Mouse (Mus musculus) neural tube, embryonic 15.5 days (tissue): ENCODE measurements around the gene Mybl2. TPM values are rescaled to one million over a fixed set of nuclear protein-coding genes. Genes with fewer than 3 reads are reported as not detected.

Source experiments
- ATAC-seq: fragments of 200-750 bp; cut with Nextera tagmentation; 2 replicates; pipeline ENCODE4 v1.8.0; 2017; ENCODE audit warnings: mild to moderate bottlenecking, moderate TSS enrichment, moderate library complexity; ENCODE audit not compliant: low FRiP score
- H3K27ac ChIP-seq: fragments of 300-500 bp; sonication (generic); replicated peaks from 2 replicates; pipeline ENCODE4 v1.5.1; 2015; ENCODE audit warnings: mild to moderate bottlenecking, inconsistent platforms
- H3K27me3 ChIP-seq: fragments of 300-500 bp; sonication (generic); replicated peaks from 2 replicates; pipeline ENCODE4 v1.6.1; 2015; ENCODE audit warnings: inconsistent platforms
- H3K36me3 ChIP-seq: fragments of 300-500 bp; sonication (generic); 2 replicates; pipeline ENCODE4 v1.6.1; 2015; ENCODE audit warnings: inconsistent platforms
- H3K4me1 ChIP-seq: fragments of 300-500 bp; sonication (generic); 2 replicates; pipeline ENCODE4 v1.6.1; 2015; ENCODE audit warnings: inconsistent platforms
- H3K4me2 ChIP-seq: fragments of 300-500 bp; sonication (generic); 2 replicates; pipeline ENCODE4 v1.6.1; 2015; ENCODE audit warnings: inconsistent platforms, mild to moderate bottlenecking, moderate library complexity
- H3K4me3 ChIP-seq: fragments of 300-500 bp; sonication (generic); replicated peaks from 2 replicates; pipeline ENCODE4 v1.5.1; 2015; ENCODE audit warnings: mild to moderate bottlenecking, inconsistent platforms
- H3K9ac ChIP-seq: fragments of 300-500 bp; sonication (generic); replicated peaks from 2 replicates; pipeline ENCODE4 v1.6.1; 2015; ENCODE audit warnings: mild to moderate bottlenecking, inconsistent platforms
- H3K9me3 ChIP-seq: fragments of 300-500 bp; sonication (generic); replicated peaks from 2 replicates; pipeline ENCODE4 v1.6.1; 2016; ENCODE audit warnings: inconsistent platforms
- WGBS: fragments of 180-500 bp; shearing (Covaris S2); methylation state at CpG from one replicate; pipeline ENCODE4 v1.1.7; 2015; ENCODE audit warnings: mixed read lengths; 5-methylcytosine and 5-hydroxymethylcytosine counted together
- polyA plus RNA-seq: library from polyadenylated mRNA; unstranded; fragments of >200 nt; fragmentation: Nextera tagmentation; extraction: Ambion mirVana; gene quantifications from 2 replicates; pipeline ENCODE4 v1.2.1, GENCODE M21; 2015

The Mybl2 gene
- polyA plus RNA-seq, 1 experiment from 2014 or later: 2.8 TPM

DNA sequence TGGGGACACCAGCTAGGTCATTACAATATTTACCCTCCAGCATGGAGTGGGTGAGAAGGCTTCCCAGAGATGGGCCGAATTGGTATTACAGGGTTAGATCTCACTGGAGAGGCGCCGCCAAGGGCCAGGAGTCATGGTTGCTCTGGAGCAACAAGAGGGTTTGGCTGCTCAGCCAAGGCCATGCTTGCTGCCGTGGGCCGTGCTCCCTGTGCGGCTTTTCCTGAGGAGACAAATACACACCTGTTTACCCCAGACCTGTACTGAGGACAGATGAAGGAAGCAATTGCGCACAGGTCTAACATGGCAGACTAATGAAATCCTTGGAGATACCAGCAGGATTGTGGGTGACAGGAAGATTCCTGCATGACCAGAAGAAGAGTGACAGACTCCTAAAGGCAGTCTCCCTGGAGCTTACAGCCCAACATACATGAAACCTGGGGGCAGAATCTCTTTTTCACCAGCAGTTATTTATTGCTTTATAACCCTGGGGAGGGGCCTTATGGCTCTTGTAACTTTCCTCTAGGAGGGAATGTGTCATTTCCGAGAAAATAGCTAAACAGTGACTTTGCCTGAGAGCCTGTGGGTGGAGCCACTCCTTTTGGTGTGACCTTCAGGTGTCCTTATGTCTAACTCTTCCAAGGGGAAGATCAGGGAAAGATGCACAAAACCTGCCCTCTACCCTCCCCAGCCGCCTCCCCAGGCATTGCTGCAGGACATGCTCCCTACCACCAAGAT lies 18.7 kb downstream of the Mybl2 start:
- no peak overlapping the region for H3K27ac ChIP-seq
- no peaks in the 10 kb centered on the region for H3K36me3 ChIP-seq
- WGBS: 79% methylated on average over 9 of the region's 9 CpGs
- ATAC-seq: no peak
- no peaks in the 10 kb centered on the region for H3K4me1 ChIP-seq
- no peak overlapping the region for H3K4me2 ChIP-seq
- H3K27me3 ChIP-seq: no peaks in the 10 kb centered on the region
- H3K9me3 ChIP-seq: no peaks in the 10 kb centered on the region
- H3K4me3 ChIP-seq: no peak overlapping the region
- H3K9ac ChIP-seq: no peak overlapping the region

DNA sequence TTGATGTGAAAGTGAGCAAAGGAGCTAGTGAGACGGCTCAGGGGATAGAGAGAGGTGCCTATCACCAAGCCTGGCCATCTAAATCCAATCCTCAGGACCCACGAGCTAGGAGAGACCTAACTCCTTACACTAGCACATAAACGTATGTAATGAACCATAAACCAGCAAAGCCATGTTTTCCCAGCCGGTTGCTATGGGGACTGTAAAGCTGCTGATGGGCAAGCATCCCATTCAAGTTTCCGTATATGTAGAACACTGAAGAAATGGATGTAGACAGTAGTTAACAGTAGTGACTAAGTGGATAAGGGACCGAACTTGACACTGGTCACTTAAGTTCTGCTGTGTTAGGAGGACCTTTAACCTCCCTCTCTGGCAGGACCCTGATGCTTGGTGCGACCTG lies 19.5 kb downstream of the Mybl2 start:
- Histone ChIP-seq H3K27ac (no peak overlapping the region), H3K4me2 (no peak overlapping the region), H3K4me3 (no peak overlapping the region), H3K4me1 (no peaks in the 10 kb centered on the region), H3K9ac (no peak overlapping the region), H3K27me3 (no peaks in the 10 kb centered on the region), H3K36me3 (no peaks in the 10 kb centered on the region), H3K9me3 (no peaks in the 10 kb centered on the region)
- no peak for ATAC-seq
- WGBS: 70% methylated on average over 7 of the region's 7 CpGs

DNA sequence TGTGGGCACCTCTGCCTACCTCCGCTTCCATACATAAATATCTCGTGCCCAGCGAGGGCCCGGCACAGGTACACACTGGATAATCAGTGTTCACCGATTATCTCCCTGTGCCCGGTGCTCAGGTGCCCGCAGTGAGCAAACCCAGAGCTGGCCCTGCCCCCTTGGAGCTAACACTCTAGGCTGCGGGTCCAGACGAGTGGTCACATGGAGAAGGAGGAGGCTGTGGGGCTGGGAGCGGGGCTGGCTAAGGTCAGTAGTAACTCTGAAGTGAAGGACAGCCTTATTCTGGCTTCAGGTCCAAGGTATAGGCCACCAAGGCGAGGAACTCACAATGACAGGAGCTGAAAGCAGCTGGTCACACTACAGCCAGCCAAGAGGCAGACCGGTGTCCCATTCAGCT lies 20.3 kb downstream of the Mybl2 start:
- H3K9me3 ChIP-seq: no peaks in the 10 kb centered on the region
- no peaks in the 10 kb centered on the region for H3K27me3 ChIP-seq
- H3K4me1 ChIP-seq: no peaks in the 10 kb centered on the region
- H3K4me2 ChIP-seq: no peak overlapping the region
- H3K27ac ChIP-seq: no peak overlapping the region
- no peak for ATAC-seq
- 91% methylated on average over 12 of the region's 12 CpGs for WGBS
- no peak overlapping the region for H3K9ac ChIP-seq
- no peaks in the 10 kb centered on the region for H3K36me3 ChIP-seq
- no peak overlapping the region for H3K4me3 ChIP-seq

DNA sequence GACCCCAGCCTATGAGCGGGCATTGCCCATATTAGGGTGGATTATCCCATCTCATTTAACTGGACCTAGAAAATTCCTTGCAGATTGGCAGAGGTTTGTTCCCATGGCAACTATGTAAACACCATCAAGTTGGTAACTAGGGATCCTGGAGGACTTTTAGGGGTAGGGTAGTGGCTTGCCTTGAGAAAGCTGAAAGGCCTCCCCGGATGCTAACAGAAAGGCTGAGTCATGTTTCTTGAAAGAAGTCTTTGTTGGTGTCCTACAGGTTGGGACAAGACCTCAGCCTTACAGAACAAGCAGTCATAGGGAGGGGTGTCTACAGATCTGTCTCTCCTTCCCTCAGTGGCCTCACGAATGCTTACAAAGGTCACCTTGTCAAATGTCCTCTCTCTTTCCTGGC lies 20.7 kb downstream of the Mybl2 start:
- Histone ChIP-seq H3K4me1 (no peaks in the 10 kb centered on the region), H3K9me3 (no peaks in the 10 kb centered on the region), H3K4me3 (no peak overlapping the region), H3K4me2 (no peak overlapping the region), H3K27me3 (no peaks in the 10 kb centered on the region), H3K9ac (no peak overlapping the region), H3K36me3 (no peaks in the 10 kb centered on the region), H3K27ac (no peak overlapping the region)
- ATAC-seq: no peak
- WGBS: 66% methylated on average over 3 of the region's 3 CpGs

DNA sequence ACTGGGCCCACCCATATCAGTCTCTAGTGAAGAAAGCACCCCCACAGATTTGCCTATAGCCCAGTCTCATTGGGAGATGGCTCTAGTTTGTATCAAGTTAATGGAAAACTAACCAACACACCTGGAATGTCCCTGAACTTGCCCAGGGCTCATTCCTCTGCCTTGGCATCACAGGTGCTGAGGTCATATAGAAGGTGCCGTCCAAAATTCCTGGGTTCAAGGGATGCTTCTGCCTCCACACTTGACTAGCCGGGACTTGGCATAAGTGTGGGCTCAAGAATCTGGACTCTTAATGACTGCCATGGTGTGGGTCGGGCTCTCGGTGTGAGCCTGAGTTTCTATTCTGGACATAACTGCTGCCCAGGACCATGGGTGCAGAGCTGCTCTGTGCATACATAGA lies 24.6 kb downstream of the Mybl2 start:
- no peak for ATAC-seq
- H3K4me1 ChIP-seq: no peaks in the 10 kb centered on the region
- H3K27ac ChIP-seq: no peak overlapping the region
- 98% methylated on average over 4 of the region's 4 CpGs for whole genome bisulfite sequencing
- H3K27me3 ChIP-seq: no peaks in the 10 kb centered on the region
- no peaks in the 10 kb centered on the region for H3K9me3 ChIP-seq
- H3K4me3 ChIP-seq: no peak overlapping the region
- no peaks in the 10 kb centered on the region for H3K36me3 ChIP-seq
- no peak overlapping the region for H3K4me2 ChIP-seq
- H3K9ac ChIP-seq: no peak overlapping the region

DNA sequence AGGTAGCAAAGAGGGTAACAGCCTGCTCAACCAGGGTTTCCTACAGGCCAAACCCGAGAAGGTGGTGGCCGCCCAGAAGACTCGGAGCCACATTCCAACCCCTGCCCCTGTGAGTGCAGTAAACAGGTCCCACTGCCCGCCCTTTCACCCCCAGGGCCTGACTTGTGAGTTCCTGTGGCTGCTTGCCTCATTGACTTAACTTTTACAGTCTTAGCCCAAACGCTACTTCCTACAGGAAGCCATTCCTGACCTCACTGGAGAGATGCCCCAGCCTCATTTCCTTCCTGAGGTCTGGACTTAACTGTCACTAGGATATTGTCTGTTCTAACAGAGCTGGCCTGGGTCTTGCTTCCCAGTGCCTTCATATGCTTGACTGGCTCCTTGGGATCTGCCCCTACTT lies 28.1 kb downstream of the Mybl2 start:
- Histone ChIP-seq H3K4me1 (no peaks in the 10 kb centered on the region), H3K36me3 (no peaks in the 10 kb centered on the region), H3K4me3 (no peak overlapping the region), H3K9me3 (no peaks in the 10 kb centered on the region), H3K4me2 (no peak overlapping the region), H3K9ac (no peak overlapping the region), H3K27ac (no peak overlapping the region), H3K27me3 (no peaks in the 10 kb centered on the region)
- ATAC-seq: no peak
- WGBS: 84% methylated on average over 5 of the region's 5 CpGs

DNA sequence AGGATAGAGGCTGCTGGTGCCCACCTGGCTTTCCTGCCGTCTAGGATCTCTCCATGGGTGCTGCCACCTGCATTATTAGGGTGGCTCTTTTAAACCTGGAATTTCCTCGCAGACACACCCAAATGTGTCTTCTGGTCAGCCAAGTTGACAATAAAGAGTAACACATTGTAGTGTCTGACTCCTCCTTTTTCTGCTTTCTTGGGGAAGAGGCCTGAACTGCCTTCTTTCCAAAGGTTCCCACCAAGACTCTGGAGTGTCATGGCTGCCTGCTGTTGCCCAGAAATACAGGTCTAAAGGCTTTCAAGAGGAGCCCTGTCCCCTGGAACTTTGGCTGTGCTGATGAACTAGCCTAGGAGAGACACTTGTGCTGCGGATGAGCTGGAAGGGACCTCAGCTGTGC lies 30.0 kb downstream of the Mybl2 start:
- no peaks in the 10 kb centered on the region for H3K9me3 ChIP-seq
- no peak for ATAC-seq
- no peak overlapping the region for H3K27ac ChIP-seq
- no peak overlapping the region for H3K9ac ChIP-seq
- no peak overlapping the region for H3K4me2 ChIP-seq
- no peaks in the 10 kb centered on the region for H3K36me3 ChIP-seq
- H3K4me3 ChIP-seq: no peak overlapping the region
- WGBS: 91% methylated on average over 3 of the region's 3 CpGs
- H3K27me3 ChIP-seq: no peaks in the 10 kb centered on the region
- H3K4me1 ChIP-seq: no peaks in the 10 kb centered on the region

DNA sequence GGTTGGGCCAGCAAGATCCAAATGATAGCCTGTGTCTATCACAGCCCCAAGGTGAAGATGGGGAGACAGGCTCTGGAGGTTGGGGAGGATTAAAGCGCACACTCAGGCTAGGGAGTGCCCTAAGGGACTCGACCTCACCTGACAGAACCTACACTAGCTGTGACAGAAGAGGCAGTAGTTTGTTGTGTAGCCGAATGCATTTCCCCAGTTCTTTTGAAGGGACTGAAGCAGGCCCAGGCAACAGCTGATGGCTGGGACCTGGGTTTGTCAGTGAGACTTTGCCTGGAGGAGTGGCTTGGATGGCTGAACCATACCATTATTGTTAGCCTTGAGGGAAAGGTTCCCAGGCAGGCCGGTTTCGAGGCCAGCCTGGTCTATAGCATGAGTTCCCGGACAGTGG lies 30.6 kb downstream of the Mybl2 start:
- no peak overlapping the region for H3K27ac ChIP-seq
- H3K27me3 ChIP-seq: no peaks in the 10 kb centered on the region
- H3K4me2 ChIP-seq: no peak overlapping the region
- WGBS: 90% methylated on average over 6 of the region's 6 CpGs
- no peaks in the 10 kb centered on the region for H3K9me3 ChIP-seq
- no peaks in the 10 kb centered on the region for H3K36me3 ChIP-seq
- no peaks in the 10 kb centered on the region for H3K4me1 ChIP-seq
- no peak overlapping the region for H3K9ac ChIP-seq
- H3K4me3 ChIP-seq: no peak overlapping the region
- ATAC-seq: no peak

DNA sequence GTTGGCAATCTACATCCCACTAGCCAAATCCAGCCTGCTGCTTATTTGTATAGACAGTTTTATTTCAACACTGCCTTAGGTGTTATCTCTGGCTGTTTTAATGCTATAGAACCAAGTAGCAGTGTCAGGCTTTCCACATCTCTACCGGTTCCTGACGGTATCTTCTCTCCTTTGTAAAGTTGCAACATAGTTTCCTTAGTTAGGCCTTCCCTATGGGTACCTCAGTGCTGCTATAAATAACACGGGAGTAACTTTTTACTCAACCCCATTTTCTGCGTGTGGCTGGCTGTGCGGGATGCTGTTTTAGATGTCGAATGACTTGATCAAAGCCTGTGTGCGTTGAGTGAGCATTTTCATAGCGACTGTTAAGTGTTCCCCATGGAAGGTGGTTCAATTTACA lies 32.1 kb downstream of the Mybl2 start:
- Histone ChIP-seq H3K27me3 (no peaks in the 10 kb centered on the region), H3K9ac (no peak overlapping the region), H3K4me3 (no peak overlapping the region), H3K27ac (no peak overlapping the region), H3K9me3 (no peaks in the 10 kb centered on the region), H3K4me2 (no peak overlapping the region), H3K4me1 (no peaks in the 10 kb centered on the region), H3K36me3 (no peaks in the 10 kb centered on the region)
- 80% methylated on average over 8 of the region's 8 CpGs for WGBS
- ATAC-seq: no peak

DNA sequence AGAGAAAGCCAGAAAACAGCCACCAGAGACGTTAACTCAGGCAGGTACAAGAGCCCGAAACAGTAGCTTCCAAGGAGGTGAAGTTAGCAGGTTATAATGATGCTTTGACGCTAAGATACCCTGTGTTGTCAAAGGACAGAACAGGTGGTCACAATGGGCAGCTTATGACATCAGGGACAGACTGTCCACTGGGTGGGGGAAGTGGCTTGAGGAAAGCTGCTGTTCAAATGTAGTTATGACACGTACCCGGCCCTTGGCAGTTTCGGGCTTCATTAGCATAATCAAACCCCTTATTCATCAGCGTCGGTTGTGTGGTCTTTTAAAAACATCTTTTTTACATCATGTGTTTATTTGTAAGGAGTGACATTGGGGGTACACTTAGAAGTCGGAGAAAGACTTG lies 33.2 kb downstream of the Mybl2 start, which contains the start of gene Gtsf1l:
Gene Gtsf1l, minus strand, starts transcription at position 128 of the 400 bp plus-strand sequence.
- no peak within 1 kb of the TSS for H3K27ac ChIP-seq
- H3K36me3 ChIP-seq: no peaks in the 10 kb centered on the region
- no peak within 1 kb of the TSS for H3K4me3 ChIP-seq
- no peaks in the 10 kb centered on the region for H3K4me1 ChIP-seq
- ATAC-seq: no peak
- H3K4me2 ChIP-seq: no peak within 1 kb of the TSS
- no peak within 1 kb of the TSS for H3K9ac ChIP-seq
- no peaks in the 10 kb centered on the region for H3K27me3 ChIP-seq
- WGBS: 89% methylated on average over 9 of the region's 9 CpGs
- H3K9me3 ChIP-seq: no peaks in the 10 kb centered on the region

DNA sequence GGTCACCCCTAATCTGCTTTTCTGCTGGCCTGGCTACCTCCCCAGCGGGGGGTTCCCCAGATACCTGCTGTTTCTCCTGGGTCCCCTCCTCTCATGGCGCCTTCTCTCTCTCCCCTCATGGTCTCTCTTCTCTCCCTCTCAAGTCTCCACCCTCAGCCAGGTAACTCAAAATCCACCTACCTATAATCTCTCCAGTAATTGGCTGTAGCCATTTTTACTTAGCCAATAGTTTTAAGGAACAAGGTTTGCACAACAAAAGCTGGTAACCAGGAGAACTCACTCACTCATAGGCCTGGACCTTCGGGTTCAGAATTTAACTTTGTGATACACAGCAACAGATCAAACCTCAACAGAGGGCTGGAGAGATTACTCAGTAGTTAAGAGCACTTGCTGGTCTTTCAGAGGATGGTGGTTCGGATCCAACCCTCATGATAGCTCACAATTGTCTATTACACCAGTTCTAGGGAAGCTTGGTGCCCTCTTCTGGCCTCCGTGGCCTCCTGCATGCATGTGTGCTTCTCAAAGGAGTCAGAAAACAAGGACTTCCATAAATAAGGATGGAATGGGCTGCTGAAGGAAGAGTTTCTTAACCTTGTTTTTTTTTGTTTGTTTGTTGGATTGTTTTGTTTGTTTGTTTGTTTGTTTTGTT lies 35.1 kb downstream of the Mybl2 start:
- Histone ChIP-seq H3K27ac (no peak overlapping the region), H3K36me3 (no peaks in the 10 kb centered on the region), H3K4me3 (no peak overlapping the region), H3K9me3 (no peaks in the 10 kb centered on the region), H3K4me2 (no peak overlapping the region), H3K27me3 (no peaks in the 10 kb centered on the region), H3K9ac (no peak overlapping the region), H3K4me1 (no peaks in the 10 kb centered on the region)
- ATAC-seq: no peak
- 76% methylated on average over 5 of the region's 5 CpGs for WGBS

DNA sequence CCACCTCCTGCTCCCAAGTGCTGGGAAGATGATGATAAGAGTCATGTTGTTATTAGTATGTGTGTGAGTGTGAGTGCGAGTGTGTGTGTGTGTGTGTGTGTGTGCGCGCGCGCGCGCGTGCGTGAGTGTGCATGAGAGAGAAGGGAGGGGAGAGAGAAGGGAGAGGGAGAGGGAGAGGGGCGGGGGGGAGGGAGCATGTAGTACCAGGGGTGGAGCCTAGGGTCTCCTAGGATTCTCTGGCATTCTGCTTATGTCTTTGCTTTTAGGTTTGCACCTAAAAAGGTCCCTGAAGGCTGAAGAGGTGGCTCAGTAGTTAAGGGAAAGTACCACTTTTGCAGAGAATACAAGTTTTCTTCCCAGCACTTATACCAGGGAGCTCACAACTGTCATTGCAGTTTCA lies 40.4 kb downstream of the Mybl2 start:
- ATAC-seq: no peak
- WGBS: 92% methylated on average over 10 of the region's 10 CpGs
- H3K27ac ChIP-seq: no peak overlapping the region
- H3K4me3 ChIP-seq: no peak overlapping the region
- H3K4me2 ChIP-seq: no peak overlapping the region
- H3K9ac ChIP-seq: no peak overlapping the region
- H3K27me3 ChIP-seq: peaks cover 12% of the 10 kb centered on the region; the same call in 1 of the 2 replicates
- H3K36me3 ChIP-seq: no peaks in the 10 kb centered on the region
- H3K9me3 ChIP-seq: no peaks in the 10 kb centered on the region
- peaks cover 8% of the 10 kb centered on the region; the same call in 1 of the 2 replicates for H3K4me1 ChIP-seq
